Mouse (Mus musculus) ES-Bruce4 (cell line): Measurements from ENCODE around the gene Fam32a. TPM values are rescaled to one million over a fixed set of nuclear protein-coding genes. Genes with fewer than 3 reads are reported as not detected.

Experiments
- H3K27ac ChIP-seq: 2 replicates; pipeline ENCODE4 v1.5.1; 2012; ENCODE audit warnings: low read length, inconsistent platforms; ENCODE audit not compliant: insufficient read depth
- H3K27me3 ChIP-seq: 2 replicates; pipeline ENCODE4 v1.6.1; 2012; ENCODE audit warnings: mild to moderate bottlenecking, low read length, inconsistent platforms; ENCODE audit not compliant: control insufficient read depth, poor library complexity, insufficient read depth, severe bottlenecking
- H3K36me3 ChIP-seq: 2 replicates; pipeline ENCODE4 v1.6.1; 2012; ENCODE audit warnings: inconsistent platforms, mild to moderate bottlenecking, low read length, moderate library complexity; ENCODE audit not compliant: control insufficient read depth, poor library complexity, insufficient read depth, severe bottlenecking
- H3K4me1 ChIP-seq: one replicate; pipeline ENCODE4 v1.8.1; 2011; ENCODE audit warnings: low read length; ENCODE audit not compliant: control insufficient read depth, insufficient read depth
- H3K4me3 ChIP-seq: 2 replicates; pipeline ENCODE4 v1.5.1; 2011; ENCODE audit warnings: low read depth, mild to moderate bottlenecking, low read length
- H3K9ac ChIP-seq: 2 replicates; pipeline ENCODE4 v1.6.1; 2012; ENCODE audit warnings: low read depth, mild to moderate bottlenecking, inconsistent platforms; ENCODE audit not compliant: poor library complexity, severe bottlenecking
- H3K9me3 ChIP-seq: replicated peaks from 2 replicates; pipeline ENCODE4 v1.6.1; 2012; ENCODE audit warnings: mild to moderate bottlenecking, low read length, inconsistent platforms; ENCODE audit not compliant: control insufficient read depth, poor library complexity, insufficient read depth, severe bottlenecking
- CTCF ChIP-seq: IDR thresholded peaks from one replicate; pipeline ENCODE4 v1.8.1; 2011; ENCODE audit warnings: low read depth, low read length
- EP300 ChIP-seq: IDR thresholded peaks from 2 replicates; pipeline ENCODE4 v1.6.1; 2011; ENCODE audit warnings: low read depth, low read length; ENCODE audit not compliant: insufficient read depth
- POLR2A ChIP-seq: IDR thresholded peaks from one replicate; pipeline ENCODE4 v1.8.1; 2011; ENCODE audit warnings: low read length; ENCODE audit not compliant: insufficient read depth
- polyA plus RNA-seq: library from polyadenylated mRNA; stranded (reverse); fragments of >200 nt; gene quantifications from 2 replicates; pipeline ENCODE4 v1.2.4, GENCODE M21; 2011; ENCODE audit warnings: low read depth; ENCODE audit not compliant: missing spikeins, insufficient read depth, insufficient read length

The Fam32a gene
- polyA plus RNA-seq, 1 experiment, result 45.1 TPM

GRCm38 (mm10) chr8:72267106-72267505, 47.6 kb downstream of the Fam32a start:
- TF ChIP-seq POLR2A, result no peak
- TF ChIP-seq CTCF, result no peak
- no peak for TF ChIP-seq EP300
- H3K4me3 ChIP-seq, result no peak overlapping the region
- H3K27me3 ChIP-seq, result no peaks in the 10 kb centered on the region
- no peak overlapping the region for H3K9ac ChIP-seq
- no peaks in the 10 kb centered on the region for H3K36me3 ChIP-seq
- peaks cover 2% of the 10 kb centered on the region for H3K4me1 ChIP-seq
- H3K9me3 ChIP-seq, result no peaks in the 10 kb centered on the region
- no peak overlapping the region for H3K27ac ChIP-seq

GRCm38 (mm10) chr8:72268356-72268755, 48.8 kb downstream of the Fam32a start:
- H3K36me3 ChIP-seq, result no peaks in the 10 kb centered on the region
- H3K27me3 ChIP-seq, result no peaks in the 10 kb centered on the region
- peak overlapping the region; percentile 21 for H3K4me3 ChIP-seq
- peaks cover 2% of the 10 kb centered on the region for H3K4me1 ChIP-seq
- TF ChIP-seq CTCF (no peak), EP300 (no peak), POLR2A (no peak)
- peak overlapping the region; percentile 54 for H3K9ac ChIP-seq
- H3K27ac ChIP-seq, result no peak overlapping the region
- H3K9me3 ChIP-seq, result no peaks in the 10 kb centered on the region

GRCm38 (mm10) chr8:72270606-72271005, 51.1 kb downstream of the Fam32a start:
- TF ChIP-seq EP300 (no peak), POLR2A (no peak), CTCF (no peak)
- Histone ChIP-seq H3K27ac (peak overlapping the region; percentile 23), H3K4me1 (no peaks in the 10 kb centered on the region), H3K9me3 (no peaks in the 10 kb centered on the region), H3K36me3 (no peaks in the 10 kb centered on the region), H3K9ac (peak overlapping the region; percentile 32), H3K27me3 (no peaks in the 10 kb centered on the region), H3K4me3 (peak overlapping the region; percentile 9)

GRCm38 (mm10) chr8:72271051-72271660, 51.6 kb downstream of the Fam32a start:
- TF ChIP-seq EP300 (no peak), CTCF (no peak), POLR2A (no peak)
- peak overlapping the region; percentile 32 for H3K9ac ChIP-seq
- H3K27ac ChIP-seq, result peak overlapping the region; percentile 47

GRCm38 (mm10) chr8:72271691-72272090, 52.2 kb downstream of the Fam32a start:
- TF ChIP-seq CTCF, result no peak
- no peak for TF ChIP-seq POLR2A
- TF ChIP-seq EP300, result no peak
- Histone ChIP-seq H3K4me1 (no peaks in the 10 kb centered on the region), H3K9ac (0 out of 2 replicates have a peak overlapping the region, but pooled peaks have one; percentile 2), H3K4me3 (no peak overlapping the region), H3K36me3 (no peaks in the 10 kb centered on the region), H3K27ac (peak overlapping the region; percentile 47), H3K27me3 (no peaks in the 10 kb centered on the region), H3K9me3 (no peaks in the 10 kb centered on the region)

More at GRCm38 (mm10) chr8:72271051-72271660, 51.6 kb downstream of the Fam32a start:
- peak overlapping the region; percentile 9 for H3K4me3 ChIP-seq
- no peaks in the 10 kb centered on the region for H3K9me3 ChIP-seq
- no peaks in the 10 kb centered on the region for H3K4me1 ChIP-seq
- H3K27me3 ChIP-seq, result no peaks in the 10 kb centered on the region
- no peaks in the 10 kb centered on the region for H3K36me3 ChIP-seq

GRCm38 (mm10) chr8:72272361-72272760, 52.8 kb downstream of the Fam32a start:
- Histone ChIP-seq H3K9me3 (no peaks in the 10 kb centered on the region), H3K4me1 (no peaks in the 10 kb centered on the region), H3K4me3 (no peak overlapping the region), H3K36me3 (no peaks in the 10 kb centered on the region), H3K27ac (peak overlapping the region; percentile 47), H3K27me3 (no peaks in the 10 kb centered on the region), H3K9ac (0 out of 2 replicates have a peak overlapping the region, but pooled peaks have one; percentile 2)
- no peak for TF ChIP-seq POLR2A
- TF ChIP-seq CTCF, result peak; percentile 86
